Mouse (Mus musculus) testis, postnatal 10 days (tissue): ENCODE measurements around the gene Prkaa2.

Experiments used
- DNase-seq: peaks from one replicate; pipeline ENCODE4 v3.0.0; 2021; ENCODE audit warnings: low spot score

The Prkaa2 gene

DNA sequence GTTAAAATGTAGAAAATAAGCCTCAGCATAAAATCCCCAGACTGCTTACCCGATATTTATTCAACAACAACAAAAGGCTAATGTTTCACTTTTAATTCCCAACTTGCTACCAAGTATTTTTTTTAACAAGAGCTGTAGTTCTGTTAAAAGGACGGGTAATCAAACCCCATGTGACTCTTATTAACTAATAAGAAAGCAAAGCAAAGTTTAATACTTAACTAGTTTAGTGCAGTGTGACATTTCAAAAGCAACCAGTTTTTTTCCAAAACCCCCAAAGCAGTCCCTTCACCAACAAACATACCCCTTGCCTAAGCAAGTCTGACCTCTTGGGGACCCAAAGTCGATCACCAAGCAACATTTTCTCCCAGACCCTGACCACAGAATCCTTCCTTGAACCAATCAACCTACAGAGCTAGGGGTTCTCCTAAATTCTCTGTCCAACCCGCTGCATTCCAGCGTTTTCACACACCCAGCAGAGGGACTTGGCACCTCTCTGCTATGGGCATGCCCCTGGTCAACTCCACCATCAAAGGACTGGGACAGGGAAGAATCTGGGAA, 970 bp downstream of the Prkaa2 start:
- DNase-seq: no peak

DNA sequence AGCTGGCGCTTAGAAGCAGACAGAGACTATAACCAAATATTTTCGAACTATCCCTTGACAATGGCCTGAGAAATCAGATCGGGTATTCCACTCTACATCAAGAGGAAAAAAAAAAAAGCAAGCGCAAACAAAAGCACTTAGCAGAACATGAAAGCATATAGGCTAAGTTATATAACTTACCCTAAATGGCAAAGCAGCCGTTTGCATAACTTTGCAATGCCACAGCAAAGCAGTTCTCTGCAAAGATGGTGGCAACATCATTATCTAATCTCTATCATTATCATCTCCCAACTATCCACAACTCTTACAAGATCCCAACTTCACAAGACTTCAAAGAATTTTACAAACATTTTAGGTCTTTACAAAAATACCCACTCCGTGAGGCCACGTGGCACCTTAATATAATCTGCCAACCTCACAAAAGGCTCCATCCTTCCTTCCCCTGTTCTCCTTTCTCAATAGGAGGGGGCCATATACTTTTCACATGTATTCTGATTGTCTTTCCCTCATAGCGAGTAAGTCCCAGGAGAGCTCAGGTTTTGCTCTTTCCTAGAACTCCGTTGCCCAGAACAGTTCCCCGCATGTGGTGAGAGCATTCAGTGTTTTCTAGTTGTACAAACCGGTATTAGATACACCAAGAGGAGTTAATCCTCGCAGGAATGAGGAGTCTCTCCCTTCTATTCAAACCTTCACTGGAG, 1.6 kb downstream of the Prkaa2 start:
- DNase-seq: no peak

DNA sequence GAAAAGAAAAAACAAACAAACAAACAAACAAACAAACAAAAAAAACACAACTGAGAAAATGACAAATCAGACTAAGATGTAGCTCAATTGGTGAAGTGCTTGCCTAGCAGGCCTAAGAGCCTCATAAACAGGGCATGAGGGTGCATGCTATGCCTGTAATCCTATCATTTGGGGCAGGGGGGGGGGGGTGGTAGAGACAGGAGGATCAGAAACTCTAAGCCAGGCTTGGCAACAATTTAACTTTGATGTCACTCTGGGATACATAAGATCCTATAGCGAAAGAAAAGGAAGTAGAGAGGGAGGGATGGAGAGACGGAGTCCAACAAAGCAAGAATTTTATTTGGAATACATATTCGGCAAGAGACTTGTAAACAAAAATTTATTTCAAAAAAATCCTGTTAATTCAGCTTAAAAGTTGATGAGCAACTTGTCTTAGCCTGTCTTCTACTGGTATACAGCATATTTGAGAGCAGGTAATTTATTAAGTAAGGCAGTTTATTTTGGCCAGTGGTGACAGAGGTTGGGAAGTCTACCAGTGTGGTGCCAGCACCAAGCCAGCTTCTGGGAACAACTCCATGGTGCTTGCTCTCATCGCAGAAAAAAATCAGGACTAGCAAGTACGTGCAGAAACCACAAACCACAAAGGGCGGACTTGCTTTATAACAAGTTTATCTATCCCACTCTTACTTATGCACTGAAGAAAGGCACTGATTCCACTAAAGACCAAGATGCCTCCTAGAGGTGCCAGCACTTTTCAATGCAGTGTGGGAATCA, 5.4 kb downstream of the Prkaa2 start:
- DNase-seq: no peak

DNA sequence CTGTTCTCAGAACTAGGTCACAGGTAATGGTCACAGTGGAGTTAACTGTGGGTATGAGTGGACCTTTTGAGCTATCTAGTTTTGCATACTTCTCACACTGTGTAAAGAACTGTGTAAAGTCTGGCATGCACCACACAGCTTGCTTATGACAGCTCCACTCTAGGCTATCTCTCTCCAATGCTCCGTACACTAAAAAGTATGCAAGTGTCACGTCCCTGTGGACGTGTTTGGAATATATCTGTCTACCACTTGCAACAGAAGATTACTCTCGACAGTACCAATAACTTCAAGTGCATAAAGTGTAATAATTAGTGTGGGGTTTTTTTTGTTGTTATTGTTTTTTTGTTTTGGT, 8.4 kb downstream of the Prkaa2 start:
- DNase-seq: no peak

DNA sequence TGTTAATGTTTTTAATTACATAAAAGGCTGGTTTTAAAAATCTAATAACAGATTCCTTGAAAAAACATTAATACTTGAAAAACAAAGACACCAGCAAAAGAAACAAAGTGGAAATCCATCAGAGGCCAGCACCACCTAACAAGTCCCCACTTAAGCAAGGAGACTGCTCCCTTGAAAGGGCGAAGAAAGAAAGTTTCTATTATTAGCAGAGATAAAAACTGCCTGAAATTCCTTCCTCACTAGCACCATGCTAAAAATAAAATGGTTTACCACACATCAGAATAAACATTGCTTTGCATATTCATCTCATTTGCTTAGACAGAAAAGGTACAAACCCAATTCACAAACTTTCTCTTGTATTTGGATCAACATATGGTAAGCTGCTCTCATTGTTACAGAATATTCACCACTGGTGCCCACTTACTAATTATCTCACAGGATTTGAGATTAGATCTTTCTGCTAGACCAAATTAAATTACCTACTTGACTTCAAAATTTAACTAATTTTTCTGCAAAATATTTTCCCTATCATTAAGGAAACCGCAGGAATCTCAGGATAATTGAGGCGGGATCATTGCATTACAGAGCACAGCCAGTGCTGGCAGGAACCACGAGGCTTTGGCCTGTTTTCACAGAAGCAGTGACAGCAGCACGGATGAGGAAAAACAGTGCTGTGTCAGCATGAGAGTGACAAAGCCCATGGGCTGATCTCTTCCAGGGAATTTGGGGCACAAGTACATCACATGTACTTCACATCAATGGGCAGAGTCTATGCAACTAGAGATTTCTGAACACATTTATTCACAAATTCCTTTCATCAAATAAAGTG, 9.0 kb downstream of the Prkaa2 start:
- DNase-seq: no peak

DNA sequence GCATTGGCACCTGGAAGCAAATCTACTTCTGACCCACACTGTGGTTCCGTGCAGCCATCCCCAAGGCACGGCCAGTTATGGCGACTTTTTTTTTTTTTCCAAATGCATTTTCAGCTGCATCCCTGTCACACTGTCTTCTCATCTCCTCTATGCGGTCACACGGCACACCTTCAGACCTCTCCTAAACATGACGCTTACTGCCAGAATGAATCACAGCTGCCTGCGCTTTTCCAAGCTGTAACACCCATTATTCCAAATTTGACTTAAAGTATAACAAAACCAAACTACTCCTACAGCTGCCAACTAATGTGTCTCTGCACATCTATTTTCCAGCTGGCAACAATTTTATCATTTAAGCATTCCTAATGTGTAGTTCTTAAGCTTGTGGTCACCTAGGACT, 11.0 kb downstream of the Prkaa2 start:
- no peak for DNase-seq

DNA sequence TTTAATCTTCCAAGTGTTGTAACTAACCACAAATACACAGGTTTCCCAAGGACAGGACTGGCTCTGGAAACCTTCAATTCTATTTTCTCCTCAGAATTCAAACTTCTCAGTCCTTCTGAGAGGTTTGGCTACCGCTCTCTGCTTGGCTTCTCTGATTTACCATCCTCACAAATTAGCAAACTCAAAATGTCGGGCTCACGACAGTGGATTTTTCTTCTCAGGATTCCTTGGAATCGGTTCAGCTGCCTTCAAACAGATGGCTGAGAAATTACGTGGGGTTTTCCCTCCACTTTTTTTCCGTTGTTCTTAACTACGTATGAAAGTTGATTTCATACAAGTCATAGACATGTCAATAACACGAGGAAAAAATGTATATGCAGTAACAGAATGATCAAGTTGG, 11.5 kb downstream of the Prkaa2 start:
- DNase-seq: no peak

DNA sequence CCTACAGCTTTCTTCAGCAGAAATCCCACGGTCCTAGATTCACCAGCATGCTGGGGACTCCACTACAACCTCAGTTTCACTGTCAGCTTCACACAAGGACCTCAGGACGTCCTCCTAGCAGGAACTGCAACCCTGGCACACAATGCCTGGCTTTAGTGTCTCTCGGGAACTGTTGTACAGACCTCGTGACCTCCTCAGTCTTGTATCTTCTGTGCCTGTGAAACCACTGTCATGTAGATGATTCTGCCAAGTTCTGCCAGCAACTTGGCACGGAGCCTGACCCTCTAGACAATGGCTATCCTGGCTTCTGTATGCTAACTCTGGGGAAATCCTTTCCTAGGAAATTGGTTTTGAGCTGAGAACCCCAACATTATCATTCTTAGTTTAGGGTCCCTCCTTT, 14.4 kb downstream of the Prkaa2 start:
- DNase-seq: peak; percentile 70

DNA sequence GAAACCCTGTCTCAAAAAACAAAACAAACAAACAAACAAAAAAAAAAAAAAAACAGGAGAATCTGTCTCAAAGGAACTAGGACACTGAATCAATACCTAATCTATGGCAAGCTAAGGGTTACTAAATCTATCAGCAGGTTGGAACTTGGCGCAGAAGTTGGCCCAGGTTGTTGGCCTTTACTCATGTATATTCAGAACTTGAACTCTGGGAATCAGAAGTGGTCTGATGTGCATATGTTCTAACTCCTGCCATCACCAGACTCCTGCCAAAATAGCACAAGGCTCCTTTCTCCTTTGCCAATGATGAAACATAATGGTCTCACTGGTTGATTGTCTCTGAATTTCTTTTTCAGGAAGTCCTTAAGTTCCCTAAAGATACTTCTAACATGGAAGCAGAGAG, 15.7 kb downstream of the Prkaa2 start:
- no peak for DNase-seq

DNA sequence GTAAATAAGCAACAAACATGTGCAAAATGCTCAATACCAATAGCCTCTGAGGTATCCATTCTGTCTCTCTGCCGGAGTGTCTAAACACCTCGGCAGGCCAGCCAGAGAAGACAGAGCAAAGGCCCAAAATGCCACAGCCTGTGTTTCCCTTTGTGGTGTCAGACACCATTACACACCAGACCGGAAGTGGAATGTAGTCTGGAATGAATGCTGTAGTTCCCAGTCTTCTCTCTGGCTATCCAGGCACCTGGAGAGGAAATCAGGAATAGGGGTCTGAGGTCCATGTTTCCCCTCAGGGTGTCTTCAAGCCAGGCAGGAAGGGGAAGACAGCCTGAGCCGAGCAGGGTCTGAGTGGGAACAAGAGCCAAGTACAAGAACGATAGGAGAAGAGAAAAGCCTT, 19.3 kb downstream of the Prkaa2 start:
- DNase-seq: no peak

DNA sequence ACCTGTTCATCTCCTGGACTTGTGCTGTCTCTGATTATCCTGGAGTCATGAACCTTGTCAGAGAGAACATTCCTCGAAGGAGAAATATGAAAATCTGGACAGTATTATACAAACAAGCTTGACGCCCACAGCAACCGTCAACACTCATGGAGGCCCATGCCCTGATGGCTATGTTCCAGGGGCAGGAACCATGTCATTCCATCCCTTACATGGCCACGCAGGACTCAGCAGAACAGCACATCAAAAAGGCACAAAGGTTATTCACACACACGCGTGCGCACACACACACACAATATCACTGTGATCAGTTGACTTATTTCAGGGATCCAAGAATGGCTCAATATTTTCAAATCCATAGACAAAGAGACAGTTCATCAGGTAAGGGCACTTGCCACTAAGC, 20.3 kb downstream of the Prkaa2 start:
- no peak for DNase-seq

DNA sequence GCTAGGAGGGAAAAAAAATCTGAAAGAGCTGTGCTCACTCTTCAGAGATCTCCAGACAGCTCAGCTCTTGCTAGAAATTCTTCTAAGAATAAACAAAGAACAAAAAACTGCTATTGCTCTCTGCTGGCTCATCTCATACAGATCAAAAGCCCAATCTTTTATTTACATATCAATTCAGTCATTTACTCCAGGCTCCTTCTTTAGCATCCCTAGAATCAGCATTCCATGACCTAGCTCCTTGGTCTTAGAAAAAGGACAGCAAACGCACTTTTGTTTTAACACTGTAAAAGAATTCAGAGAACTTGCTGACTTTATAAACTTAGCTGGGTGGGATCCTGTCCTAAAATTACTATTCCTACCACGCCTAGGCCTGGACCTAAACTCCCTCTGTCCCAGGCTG, 21.0 kb downstream of the Prkaa2 start:
- DNase-seq: no peak

DNA sequence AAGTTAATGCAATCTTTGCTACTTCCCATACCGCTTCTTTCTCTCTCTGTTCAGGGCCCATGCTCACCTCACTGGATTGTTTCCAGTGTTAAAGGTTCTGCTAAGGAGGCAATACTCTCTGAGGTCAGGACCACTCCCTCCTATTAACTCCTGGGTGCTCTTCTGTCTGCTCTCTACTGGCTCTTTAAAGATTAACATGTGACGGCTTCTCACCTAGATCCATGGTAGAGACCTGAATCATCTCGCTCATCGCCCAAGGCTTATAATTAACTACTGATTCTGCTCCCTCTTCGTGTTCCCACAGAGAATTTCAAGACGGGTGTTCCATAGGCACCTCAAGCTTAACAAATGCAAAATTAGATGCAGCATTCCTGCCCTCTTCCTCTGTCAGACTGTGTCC, 33.5 kb downstream of the Prkaa2 start:
- no peak for DNase-seq

DNA sequence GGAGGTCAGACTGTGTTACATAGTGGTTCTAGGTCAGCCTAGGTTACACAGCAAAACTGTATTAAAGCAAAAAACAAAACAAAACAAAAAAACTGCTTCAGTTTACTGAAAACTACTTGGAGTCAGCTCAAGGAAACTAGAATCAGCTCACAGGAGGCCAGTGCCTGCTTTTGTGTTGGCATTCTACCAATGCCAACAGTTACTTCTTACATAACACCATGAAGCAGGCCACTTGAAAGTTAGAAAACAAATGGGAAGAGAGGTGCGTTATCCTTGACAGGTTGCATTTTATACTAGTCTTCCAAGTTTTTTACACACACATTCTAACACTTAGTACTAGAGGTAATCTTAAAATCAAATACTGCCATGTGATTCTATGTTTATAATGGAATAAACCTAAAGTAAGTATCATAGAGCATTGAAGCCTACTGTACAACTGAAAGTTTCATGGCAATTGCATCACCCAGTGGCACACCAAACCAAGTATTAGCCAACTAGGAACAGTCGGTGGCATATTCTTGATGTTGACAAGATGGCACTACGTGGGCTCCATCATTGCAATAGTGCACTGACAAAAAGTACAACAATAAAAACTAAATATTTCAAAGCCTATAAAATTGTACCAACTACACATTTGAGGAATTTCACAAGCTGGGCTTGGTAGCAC, 37.8 kb downstream of the Prkaa2 start:
- DNase-seq: no peak

DNA sequence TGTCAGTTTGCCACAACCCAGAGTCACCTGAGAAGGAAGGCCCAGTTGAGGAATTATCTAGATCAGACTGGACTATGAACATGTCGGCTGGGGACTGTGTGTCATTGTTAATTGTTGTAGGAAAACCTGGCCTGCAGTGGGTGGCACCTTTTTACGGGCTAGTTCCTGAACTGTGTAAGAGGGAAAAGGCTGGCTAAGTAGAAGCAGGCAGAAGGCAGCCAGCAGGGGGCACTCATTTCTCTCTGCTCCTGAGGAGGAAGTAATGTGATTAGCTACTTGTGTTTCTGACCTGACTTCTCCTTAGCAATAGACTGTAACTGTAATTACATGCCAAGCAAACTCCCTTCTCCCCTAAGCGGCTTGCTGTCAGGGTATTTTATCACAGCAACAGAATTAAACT, 38.7 kb downstream of the Prkaa2 start:
- DNase-seq: peak; percentile 86

DNA sequence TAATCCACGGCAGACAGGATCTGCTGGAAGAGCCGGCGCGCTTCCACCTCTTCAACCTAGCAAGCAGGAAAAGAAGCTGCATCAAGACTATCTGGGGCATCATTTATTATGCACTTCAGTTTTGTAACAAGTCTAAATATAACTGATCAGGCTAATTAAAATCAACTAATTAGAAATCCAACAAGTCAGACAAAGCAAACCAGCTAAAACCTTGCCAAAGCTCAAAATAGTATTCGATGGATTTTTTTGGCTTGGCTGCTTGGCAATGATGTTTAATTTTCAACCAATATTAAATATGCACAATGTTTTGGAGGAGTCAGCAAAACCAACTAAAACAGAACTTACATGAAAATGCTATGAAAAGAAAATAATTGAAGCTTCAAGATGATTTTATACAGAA, 58.4 kb downstream of the Prkaa2 start:
- no peak for DNase-seq

DNA sequence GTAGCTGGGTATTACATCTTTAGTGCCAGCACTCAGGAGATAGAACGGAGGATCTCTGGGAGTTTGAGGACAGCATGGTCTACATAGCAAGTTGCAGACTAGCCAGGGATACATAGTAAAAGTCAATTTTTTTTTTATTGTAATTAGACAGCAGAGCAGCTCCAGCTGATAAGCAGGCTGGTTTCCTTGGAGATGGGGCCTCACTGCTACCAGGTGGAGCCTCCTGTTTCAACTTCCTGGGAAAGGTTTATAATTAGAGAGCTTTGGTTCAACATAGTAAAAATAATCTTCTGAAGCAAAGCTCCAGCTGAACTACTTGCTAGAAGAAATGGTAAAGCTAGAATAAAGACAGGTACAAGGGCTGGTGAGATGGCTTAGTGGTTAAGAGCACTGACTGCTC, 59.6 kb downstream of the Prkaa2 start:
- no peak for DNase-seq

DNA sequence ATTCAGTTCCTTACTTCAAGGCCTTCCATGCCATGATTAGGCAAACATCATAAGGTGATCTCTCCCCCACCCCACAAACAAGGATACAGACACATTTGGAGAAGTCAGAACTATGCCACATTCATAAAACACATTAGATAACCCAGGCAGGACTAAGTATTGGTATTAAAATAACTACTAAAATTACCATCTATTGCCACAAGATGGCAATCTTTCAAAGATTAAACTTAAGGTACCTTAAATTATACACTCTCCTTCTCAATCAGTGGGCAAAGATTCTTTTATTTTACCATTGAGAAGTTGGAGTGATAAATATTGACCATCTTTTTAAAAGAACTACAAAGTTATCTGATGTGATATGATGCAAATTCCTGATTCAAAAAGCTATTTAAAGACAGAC, 75.4 kb downstream of the Prkaa2 start:
- DNase-seq: no peak

DNA sequence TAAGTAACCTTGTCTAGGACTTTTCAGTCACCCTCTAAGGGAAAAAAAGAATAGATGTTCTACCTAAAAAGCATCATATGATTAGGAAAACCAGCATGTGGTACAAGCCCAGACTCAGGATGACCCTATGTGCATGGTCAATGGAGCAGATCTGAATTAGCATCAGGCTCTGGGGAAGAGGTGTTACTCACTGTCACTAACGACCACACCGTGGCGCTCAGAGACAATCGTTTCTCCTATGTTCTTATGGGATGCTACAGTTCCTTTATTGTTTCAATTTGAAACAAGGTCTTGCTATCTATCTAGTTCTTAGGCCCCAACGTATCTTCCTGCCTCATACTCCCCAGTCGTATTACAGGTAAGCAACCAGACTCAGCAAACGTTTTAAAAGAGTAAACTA, 76.5 kb downstream of the Prkaa2 start:
- DNase-seq: no peak

DNA sequence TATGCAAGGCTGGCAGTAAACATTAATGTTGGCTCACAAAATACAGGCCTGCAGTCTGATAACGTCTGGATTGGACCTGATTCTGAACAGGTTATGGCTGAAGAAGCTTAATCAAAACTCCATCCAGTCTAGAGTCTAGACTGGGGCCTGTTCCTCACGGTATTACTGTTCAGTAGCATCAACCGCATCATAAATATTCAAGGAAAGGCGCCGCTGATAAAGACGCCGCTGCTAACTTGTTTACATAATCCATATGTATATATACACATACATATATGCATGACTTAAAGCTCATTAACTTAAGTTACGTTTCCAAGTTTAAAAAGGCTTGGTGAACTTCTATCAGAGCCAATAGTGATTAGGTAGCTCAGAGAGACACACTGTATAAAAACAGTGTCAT, 78.6 kb downstream of the Prkaa2 start:
- no peak for DNase-seq

DNA sequence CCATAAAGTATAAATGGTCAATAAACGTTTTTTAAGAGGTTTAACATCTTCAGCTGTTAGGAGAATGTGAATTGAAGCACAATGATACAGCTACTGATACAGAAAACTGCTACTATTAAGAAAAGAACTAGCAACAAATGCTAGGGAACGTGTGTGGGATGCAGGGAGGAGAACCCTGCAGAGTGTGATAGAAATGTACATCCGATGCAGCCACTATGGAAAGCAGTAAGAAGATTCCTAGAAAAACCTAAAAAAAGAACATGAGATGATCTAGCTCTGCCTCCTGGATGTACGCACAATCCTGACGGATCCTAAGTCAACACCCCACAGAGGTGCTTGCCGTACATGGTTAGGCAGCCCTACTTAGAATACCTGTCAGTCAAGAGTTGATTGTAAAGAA, 82.4 kb downstream of the Prkaa2 start:
- DNase-seq: no peak

DNA sequence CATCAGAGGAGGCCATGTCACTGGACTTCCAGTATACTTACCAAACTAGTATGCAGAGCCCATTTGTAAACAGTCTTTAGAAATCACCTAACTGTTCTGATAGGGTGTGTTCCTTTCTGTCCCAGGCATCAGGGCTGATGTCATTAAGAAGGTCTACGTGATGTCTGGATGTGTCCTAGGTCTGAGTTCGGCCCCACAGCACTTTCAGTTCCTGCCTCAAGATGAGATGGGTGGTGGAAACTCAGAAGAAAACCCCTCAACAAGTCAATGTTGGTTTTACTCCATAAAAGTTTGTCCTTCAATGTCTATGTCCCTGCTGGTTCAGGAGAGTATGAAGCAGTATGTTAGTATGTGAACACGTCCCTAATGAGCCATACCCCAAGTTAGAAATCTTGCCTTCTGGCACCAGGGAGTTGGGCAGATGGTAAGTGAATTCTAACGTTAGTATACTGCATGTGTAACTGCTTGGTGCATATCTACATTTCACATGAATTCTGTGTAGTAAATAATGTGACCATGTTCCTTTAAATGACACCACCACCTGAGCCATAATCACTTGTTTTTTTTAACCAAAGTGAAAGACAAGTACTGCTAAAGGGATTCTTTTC, 93.6 kb downstream of the Prkaa2 start:
- DNase-seq: no peak
